Mouse (Mus musculus): Measurements from ENCODE around the gene Bpifa3. TPM values are rescaled to one million over a fixed set of nuclear protein-coding genes. Genes with fewer than 3 reads are reported as not detected.
"Not testable (repeated sequence)": the region's sequence is repeated elsewhere in the genome, so short reads cannot be mapped to it uniquely, and the experiment has no call there.

Gene Bpifa3
- polyA plus RNA-seq (2015; fragmentation: Nextera tagmentation; extraction: Ambion mirVana) = not detected in 2 replicates

DNA sequence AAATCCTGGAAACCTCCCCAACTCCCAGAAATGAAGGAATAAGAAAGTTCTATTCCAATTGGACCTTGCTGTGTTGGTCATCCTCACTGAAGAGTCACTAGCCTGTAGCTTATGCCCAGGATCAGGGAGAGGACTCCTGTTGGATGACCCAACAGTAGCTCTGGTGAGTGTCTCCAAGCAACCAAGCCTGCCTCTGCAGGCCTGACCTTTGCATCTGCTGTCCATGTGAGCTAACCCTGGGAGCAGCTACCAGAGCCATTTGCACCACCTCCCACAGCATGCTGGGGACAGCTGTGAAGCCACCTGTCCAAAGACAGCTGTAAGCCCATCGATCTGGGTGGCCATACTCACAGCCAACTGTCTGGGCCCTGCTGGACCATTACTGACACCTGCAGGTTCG lies at the start of gene Bpifa3:
TSS of gene Bpifa3 (plus strand) at position 217 of the 400 bp plus-strand sequence.
- no peak for ATAC-seq (ENCODE audit: low read depth)
- Histone ChIP-seq H3K36me3 (no peaks in the 10 kb centered on the region), H3K9ac (no peak within 1 kb of the TSS), H3K9me3 (no peaks in the 10 kb centered on the region), H3K4me3 (no peak within 1 kb of the TSS), H3K4me1 (replicated peaks) (no peaks in the 10 kb centered on the region), H3K4me2 (no peak within 1 kb of the TSS), H3K27me3 (no peaks in the 10 kb centered on the region), H3K27ac (replicated peaks) (no peak within 1 kb of the TSS)
- WGBS = 76% methylated on average over 2 of the region's 2 CpGs

DNA sequence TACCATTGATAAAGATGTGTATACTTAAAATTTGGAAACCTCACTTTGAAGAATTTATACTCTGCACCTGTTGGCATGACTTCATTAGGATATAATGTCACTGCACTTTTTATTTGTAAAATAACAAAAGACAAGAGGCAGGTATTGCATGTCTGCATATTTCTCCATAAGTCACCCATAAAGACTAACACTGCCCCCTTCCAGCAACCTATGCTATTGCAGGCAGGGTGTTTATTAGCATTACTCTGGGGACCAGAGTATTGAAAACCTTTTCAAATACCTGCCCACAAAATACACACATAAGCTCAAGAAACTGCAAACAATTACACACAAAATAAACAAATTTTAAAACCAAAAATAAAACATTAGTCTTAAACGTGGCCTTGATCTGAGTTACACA lies 32.4 kb upstream of the Bpifa3 start:
- Histone ChIP-seq H3K9me3 (no peaks in the 10 kb centered on the region), H3K36me3 (no peaks in the 10 kb centered on the region), H3K4me1 (replicated peaks) (no peaks in the 10 kb centered on the region), H3K27ac (replicated peaks) (no peak overlapping the region), H3K4me2 (no peak overlapping the region), H3K4me3 (no peak overlapping the region), H3K9ac (no peak overlapping the region), H3K27me3 (no peaks in the 10 kb centered on the region)
- no peak for ATAC-seq (ENCODE audit: low read depth)
- WGBS = 49% methylated on average over 1 of the region's 1 CpGs

DNA sequence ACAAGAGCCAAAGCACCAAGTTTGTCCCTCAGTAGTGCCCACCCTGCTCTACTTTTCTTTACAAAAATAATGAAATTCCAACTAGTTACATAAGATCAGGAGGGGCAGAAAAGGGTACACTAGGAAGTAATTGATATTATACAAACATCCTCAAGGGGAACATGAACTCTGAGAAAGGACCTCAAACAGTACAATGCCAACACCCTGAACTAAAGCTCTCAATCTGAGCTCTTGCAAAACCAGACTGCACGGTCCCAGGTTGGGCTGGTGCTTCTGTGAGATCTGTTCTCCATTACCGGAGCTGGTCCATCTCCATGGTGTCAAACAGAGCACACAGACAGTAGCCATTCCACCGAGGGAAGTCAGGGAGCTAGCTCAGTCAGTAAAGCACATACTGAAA lies 12.8 kb upstream of the Bpifa3 start:
- Histone ChIP-seq H3K9me3 (no peaks in the 10 kb centered on the region), H3K27me3 (no peaks in the 10 kb centered on the region), H3K4me3 (no peak overlapping the region), H3K4me2 (no peak overlapping the region), H3K9ac (no peak overlapping the region), H3K4me1 (replicated peaks) (no peaks in the 10 kb centered on the region), H3K27ac (replicated peaks) (no peak overlapping the region), H3K36me3 (no peaks in the 10 kb centered on the region)
- ATAC-seq (ENCODE audit: low read depth) = no peak
- WGBS = 91% methylated on average over 3 of the region's 3 CpGs

DNA sequence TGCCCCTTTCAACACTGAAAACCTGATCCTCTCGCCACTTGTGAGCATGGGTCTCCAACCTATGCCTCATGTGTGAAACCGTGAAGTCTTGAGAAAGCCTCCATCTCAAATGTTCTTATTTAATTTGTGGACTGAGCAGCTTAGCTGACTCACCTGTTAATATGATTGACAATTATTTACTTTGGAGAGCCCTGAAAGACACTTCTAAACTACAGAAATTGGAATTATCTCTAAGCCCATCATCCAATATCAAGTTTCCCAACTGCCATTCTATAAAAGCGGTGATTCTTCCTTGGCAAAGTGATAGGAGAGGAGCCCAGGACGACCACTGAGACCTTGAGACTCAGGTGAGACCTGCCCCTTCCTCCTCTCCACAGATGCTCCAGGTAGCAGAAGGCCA lies 12.4 kb downstream of the Bpifa3 start, which contains the start of gene Bpifa1:
TSS of gene Bpifa1 (plus strand) at position 301 of the 400 bp plus-strand sequence.
- WGBS = 81% methylated on average over 4 of the region's 4 CpGs
- Histone ChIP-seq H3K36me3 (no peaks in the 10 kb centered on the region), H3K4me1 (replicated peaks) (no peaks in the 10 kb centered on the region), H3K4me2 (no peak within 1 kb of the TSS), H3K9ac (no peak within 1 kb of the TSS), H3K4me3 (no peak within 1 kb of the TSS), H3K9me3 (no peaks in the 10 kb centered on the region), H3K27me3 (no peaks in the 10 kb centered on the region), H3K27ac (replicated peaks) (no peak within 1 kb of the TSS)
- no peak for ATAC-seq (ENCODE audit: low read depth)

DNA sequence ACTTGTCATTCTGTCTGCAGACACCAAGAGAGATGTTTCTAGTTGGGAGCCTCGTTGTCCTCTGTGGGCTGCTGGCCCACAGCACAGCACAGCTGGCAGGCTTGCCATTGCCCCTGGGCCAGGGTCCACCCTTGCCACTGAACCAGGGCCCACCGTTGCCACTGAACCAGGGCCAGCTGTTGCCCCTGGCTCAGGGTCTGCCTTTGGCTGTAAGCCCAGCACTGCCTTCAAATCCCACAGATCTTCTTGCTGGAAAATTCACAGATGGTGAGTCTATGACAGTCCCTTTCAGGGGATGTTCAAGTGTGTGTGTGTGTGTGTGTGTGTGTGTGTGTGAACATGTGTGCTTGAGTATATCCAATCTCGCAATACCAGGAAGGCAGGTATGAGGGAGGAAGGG lies 13.6 kb downstream of the Bpifa3 start:
- Histone ChIP-seq H3K4me2 (no peak overlapping the region), H3K36me3 (no peaks in the 10 kb centered on the region), H3K9me3 (no peaks in the 10 kb centered on the region), H3K27me3 (no peaks in the 10 kb centered on the region), H3K4me3 (no peak overlapping the region), H3K27ac (replicated peaks) (no peak overlapping the region), H3K4me1 (replicated peaks) (no peaks in the 10 kb centered on the region), H3K9ac (no peak overlapping the region)
- no peak for ATAC-seq (ENCODE audit: low read depth)
- 62% methylated on average over 3 of the region's 3 CpGs for WGBS

DNA sequence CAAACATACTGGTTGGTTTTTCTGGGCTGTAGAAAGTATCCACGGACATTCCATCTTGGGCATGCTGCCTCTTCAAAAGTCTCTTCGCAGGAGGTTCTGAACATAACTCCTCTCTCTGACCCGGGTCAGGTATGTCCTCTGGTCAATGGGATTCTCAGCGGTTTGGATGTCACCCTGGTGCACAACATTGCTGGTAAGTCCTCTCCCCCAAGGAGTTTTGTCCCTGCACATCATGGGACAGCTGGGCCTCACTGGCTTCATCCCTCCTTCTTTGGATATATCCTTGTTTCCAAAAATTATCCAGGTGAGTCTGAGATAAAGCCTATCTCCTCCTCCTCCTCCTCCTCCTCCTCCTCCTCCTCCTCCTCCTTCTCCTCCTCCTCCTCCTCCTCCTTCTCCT lies 17.4 kb downstream of the Bpifa3 start:
- Histone ChIP-seq H3K9me3 (no peaks in the 10 kb centered on the region), H3K27ac (replicated peaks) (no peak overlapping the region), H3K4me1 (replicated peaks) (no peaks in the 10 kb centered on the region)

DNA sequence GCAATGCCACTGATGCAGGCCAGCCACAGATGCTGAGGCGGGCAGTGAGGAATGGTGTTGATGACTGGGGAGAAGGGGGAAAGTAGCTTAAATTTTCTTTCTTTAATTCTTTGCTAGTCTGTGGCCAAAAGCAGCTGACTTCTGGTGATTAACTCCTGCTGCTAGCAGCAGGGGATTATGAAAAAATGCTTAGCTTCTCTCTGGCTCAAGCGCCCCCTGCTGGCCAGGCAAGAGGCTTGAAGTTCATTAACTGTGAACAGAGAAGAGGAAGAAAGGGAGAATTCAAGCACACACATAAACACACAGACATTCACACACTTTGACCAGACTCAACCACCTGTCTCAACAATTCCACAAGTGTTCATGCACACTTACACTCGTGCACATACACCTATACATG lies 28.3 kb downstream of the Bpifa3 start:
- 34% methylated on average over 3 of the region's 3 CpGs for WGBS
- no peak overlapping the region for H3K9ac ChIP-seq
- H3K4me2 ChIP-seq = no peak overlapping the region
- H3K27me3 ChIP-seq = no peaks in the 10 kb centered on the region
- no peaks in the 10 kb centered on the region for H3K36me3 ChIP-seq
- no peaks in the 10 kb centered on the region for H3K9me3 ChIP-seq
- no peak for ATAC-seq (ENCODE audit: low read depth)
- H3K4me3 ChIP-seq = no peak overlapping the region
- H3K4me1 ChIP-seq (replicated peaks) = no peaks in the 10 kb centered on the region
- no peak overlapping the region for H3K27ac ChIP-seq (replicated peaks)

More for the DNA sequence above, 17.4 kb downstream of the Bpifa3 start:
- Histone ChIP-seq H3K36me3 (no peaks in the 10 kb centered on the region), H3K4me2 (no peak overlapping the region), H3K4me3 (no peak overlapping the region), H3K9ac (no peak overlapping the region), H3K27me3 (no peaks in the 10 kb centered on the region)
- no peak for ATAC-seq (ENCODE audit: low read depth)
- WGBS = 85% methylated on average over 4 of the region's 4 CpGs

DNA sequence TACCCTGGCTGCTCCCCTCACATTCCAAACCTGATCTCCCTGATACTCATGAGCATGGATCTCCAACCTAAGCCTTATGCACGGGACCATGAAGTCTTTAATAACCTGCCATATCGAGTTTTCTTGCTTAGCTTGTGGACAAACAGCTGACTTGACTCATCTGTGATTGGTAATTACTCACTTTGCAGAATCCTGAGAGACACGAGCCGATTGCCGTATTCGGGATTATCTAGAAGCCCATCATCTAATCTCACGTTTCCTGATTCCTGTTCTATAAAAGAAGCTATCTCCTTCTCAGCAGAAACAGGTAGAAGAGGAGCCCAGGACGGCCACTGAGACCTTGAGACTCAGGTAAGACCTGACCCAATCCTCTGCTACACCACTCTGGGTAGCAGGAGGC lies 32.2 kb downstream of the Bpifa3 start, which contains the start of gene Bpifa5:
TSS of gene Bpifa5 (plus strand) at position 301 of the 400 bp plus-strand sequence.
- H3K4me1 ChIP-seq (replicated peaks) = no peaks in the 10 kb centered on the region
- H3K9me3 ChIP-seq = no peaks in the 10 kb centered on the region
- WGBS = 83% methylated on average over 8 of the region's 8 CpGs
- no peaks in the 10 kb centered on the region for H3K36me3 ChIP-seq
- no peaks in the 10 kb centered on the region for H3K27me3 ChIP-seq
- H3K4me2 ChIP-seq = no peak within 1 kb of the TSS
- no peak within 1 kb of the TSS for H3K9ac ChIP-seq
- no peak within 1 kb of the TSS for H3K27ac ChIP-seq (replicated peaks)
- no peak within 1 kb of the TSS for H3K4me3 ChIP-seq
- no peak for ATAC-seq (ENCODE audit: low read depth)

DNA sequence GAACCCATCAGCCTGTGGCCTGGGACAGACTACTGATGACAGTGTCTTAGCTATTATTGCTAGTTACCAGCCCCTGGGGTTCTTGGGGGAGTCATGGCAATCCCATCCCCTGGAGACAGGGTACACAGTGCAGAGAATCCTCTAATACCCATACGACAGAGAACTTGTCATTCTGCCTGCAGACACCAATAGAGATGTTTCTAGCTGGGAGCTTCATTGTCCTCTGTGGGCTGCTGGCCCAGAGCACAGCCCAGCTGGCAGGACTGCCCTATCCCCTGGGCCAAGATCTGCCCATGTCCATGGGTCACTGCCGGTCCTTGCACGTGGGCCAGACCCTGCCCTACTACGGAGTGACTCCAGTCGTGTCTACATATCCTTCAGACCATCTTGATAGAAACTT lies 33.2 kb downstream of the Bpifa3 start:
- H3K4me1 ChIP-seq (replicated peaks) = no peaks in the 10 kb centered on the region
- H3K9me3 ChIP-seq = no peaks in the 10 kb centered on the region
- no peak overlapping the region for H3K4me3 ChIP-seq
- H3K27me3 ChIP-seq = no peaks in the 10 kb centered on the region
- no peak overlapping the region for H3K27ac ChIP-seq (replicated peaks)
- no peaks in the 10 kb centered on the region for H3K36me3 ChIP-seq
- 91% methylated on average over 5 of the region's 5 CpGs for whole genome bisulfite sequencing
- ATAC-seq (ENCODE audit: low read depth) = no peak
- no peak overlapping the region for H3K9ac ChIP-seq
- no peak overlapping the region for H3K4me2 ChIP-seq

DNA sequence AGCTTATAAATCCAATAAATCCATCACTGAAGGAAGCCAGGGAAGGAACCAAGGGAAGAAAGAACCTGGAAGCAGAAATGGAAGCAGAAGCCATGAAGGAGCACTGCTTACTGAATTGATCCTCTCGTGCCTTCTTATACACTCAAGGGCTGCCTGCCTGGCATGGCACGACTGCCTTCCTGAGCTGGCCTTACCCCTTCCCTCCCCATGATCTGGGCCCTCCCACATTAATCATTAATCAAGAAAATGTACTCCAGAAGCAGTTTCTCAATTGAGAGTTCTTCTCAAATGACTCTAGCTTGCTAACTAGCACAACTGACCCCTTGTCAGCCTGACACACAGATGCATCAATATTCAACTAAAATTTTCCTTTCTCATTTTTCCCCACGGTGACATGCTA lies 39.0 kb downstream of the Bpifa3 start:
- Histone ChIP-seq H3K4me2 (no peak overlapping the region), H3K9me3 (no peaks in the 10 kb centered on the region), H3K27ac (replicated peaks) (no peak overlapping the region), H3K4me1 (replicated peaks) (no peaks in the 10 kb centered on the region), H3K27me3 (no peaks in the 10 kb centered on the region), H3K9ac (no peak overlapping the region), H3K36me3 (no peaks in the 10 kb centered on the region), H3K4me3 (no peak overlapping the region)
- no peak for ATAC-seq (ENCODE audit: low read depth)
- 75% methylated on average over 3 of the region's 3 CpGs for WGBS

DNA sequence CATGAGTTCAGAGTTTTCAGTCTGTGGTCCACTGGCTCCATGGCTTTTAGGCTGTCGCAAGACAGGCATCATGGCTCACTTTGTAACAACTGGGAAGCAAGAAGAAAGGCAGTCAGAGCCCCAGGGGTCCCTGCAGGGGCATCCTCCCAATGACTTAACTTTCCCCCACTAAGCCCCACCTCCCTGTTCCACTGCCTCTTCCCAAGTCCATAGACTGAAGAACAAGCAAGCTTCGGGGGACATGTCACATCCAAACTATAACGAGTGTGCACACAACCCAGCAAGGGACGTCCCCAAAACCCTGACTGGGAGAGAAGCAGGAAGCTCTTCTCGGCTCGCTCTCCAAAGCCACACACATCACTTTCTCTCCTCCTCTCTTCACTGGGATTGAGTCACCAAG lies 41.5 kb downstream of the Bpifa3 start:
- Histone ChIP-seq H3K27me3 (no peaks in the 10 kb centered on the region), H3K27ac (replicated peaks) (no peak overlapping the region), H3K9me3 (no peaks in the 10 kb centered on the region), H3K4me2 (no peak overlapping the region), H3K4me1 (replicated peaks) (no peaks in the 10 kb centered on the region), H3K9ac (no peak overlapping the region), H3K36me3 (no peaks in the 10 kb centered on the region), H3K4me3 (no peak overlapping the region)
- 81% methylated on average over 6 of the region's 6 CpGs for WGBS
- no peak for ATAC-seq (ENCODE audit: low read depth)

DNA sequence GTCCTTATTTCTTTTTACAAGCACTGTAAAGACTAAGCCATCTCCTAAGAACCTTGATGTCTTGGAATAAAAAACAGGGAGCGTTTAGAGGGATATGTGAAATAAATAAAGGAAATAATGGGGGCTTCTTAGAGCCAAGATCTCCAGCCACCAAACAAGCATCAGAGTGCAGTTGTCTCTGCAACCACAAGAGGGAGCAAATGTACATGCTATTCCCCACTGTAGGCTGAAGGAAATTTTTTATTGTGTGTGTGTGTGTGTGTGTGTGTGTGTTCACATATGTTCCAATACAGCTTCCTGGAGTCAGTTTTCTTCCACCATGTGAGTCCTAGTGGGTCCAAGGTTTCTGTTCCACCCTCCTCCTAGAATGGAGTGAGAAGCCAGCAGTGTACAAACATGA lies 43.2 kb downstream of the Bpifa3 start:
- H3K9ac ChIP-seq = no peak overlapping the region
- no peak overlapping the region for H3K4me2 ChIP-seq
- H3K36me3 ChIP-seq = no peaks in the 10 kb centered on the region
- no peak overlapping the region for H3K4me3 ChIP-seq
- no peak overlapping the region for H3K27ac ChIP-seq (replicated peaks)
- ATAC-seq (ENCODE audit: low read depth) = no peak
- H3K4me1 ChIP-seq (replicated peaks) = no peaks in the 10 kb centered on the region
- H3K27me3 ChIP-seq = no peaks in the 10 kb centered on the region
- no peaks in the 10 kb centered on the region for H3K9me3 ChIP-seq
- WGBS = 45% methylated on average over 1 of the region's 1 CpGs

DNA sequence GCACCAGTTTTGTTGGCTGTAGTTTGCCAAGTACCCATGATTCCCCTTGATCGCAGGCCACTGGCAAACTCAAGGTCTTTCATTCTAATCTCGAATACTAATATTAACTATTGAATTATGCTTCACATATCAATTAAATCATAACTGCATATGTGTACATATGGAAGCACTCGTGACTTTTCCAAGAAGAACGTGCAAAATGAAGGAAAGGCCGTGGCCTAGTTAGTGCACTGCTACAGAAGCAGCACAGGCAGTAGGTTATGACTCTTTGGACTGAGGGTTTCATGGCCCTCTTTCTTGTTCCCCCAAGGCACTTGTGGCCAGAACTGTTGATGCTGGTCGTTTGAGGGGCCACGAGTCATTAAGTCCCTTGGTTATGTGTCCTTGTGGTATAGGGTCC lies 51.8 kb downstream of the Bpifa3 start:
- H3K9ac ChIP-seq; H3K27me3 ChIP-seq; H3K4me1 ChIP-seq (replicated peaks); H3K4me2 ChIP-seq; H3K36me3 ChIP-seq; H3K9me3 ChIP-seq; H3K4me3 ChIP-seq; ATAC-seq (ENCODE audit: low read depth); H3K27ac ChIP-seq (replicated peaks): not testable (repeated sequence)
- WGBS = 86% methylated on average over 7 of the region's 7 CpGs

Data from neural tube, embryonic 13.5 days (tissue).